ENCODE assay signal across 9 mouse cellular contexts in genomic region chr11:68417831-68418230, GRCm38 (mm10). TPM values are rescaled to one million over a fixed set of nuclear protein-coding genes. Genes with fewer than 3 reads are reported as not detected.
A peak's percentile ranks its signal among the peaks of the same experiment; 100 is the strongest.
DNase-seq lines count a peak whose midpoint lies in the region; ATAC-seq and TF ChIP-seq lines count a peak whose summit lies in the region.
"Had no signal": no experiment of that assay in that cellular context is flagged by ENCODE, and none has a peak within 500 bp of the region (broad histone marks: within the 10 kb centered on the region; RNA-seq: fewer than 3 reads in every experiment).

No protein-coding gene starts in this region.

- WGBS in forebrain, embryonic 14.5 days: 42% methylated on average over 9 of the region's 9 CpGs
- 44% methylated on average over 9 of the region's 9 CpGs for WGBS in forebrain, embryonic 12.5 days
- WGBS in midbrain, embryonic 14.5 days: 34% methylated on average over 9 of the region's 9 CpGs
- 41% methylated on average over 9 of the region's 9 CpGs for WGBS in midbrain, embryonic 15.5 days
- WGBS in thymus, adult 2 months: 3% methylated on average over 9 of the region's 9 CpGs
- WGBS in intestine, embryonic 16.5 days: 51% methylated on average over 9 of the region's 9 CpGs

- peak; percentile 97 for TF ChIP-seq CTCF in thymus, adult 2 months (IDR thresholded peaks at IDR 0.05; ENCODE audit: borderline replicate concordance, control insufficient read depth, extremely low read depth, insufficient read depth, low read length, poor library complexity)

- no peaks in the 10 kb centered on the region for H3K4me1 ChIP-seq in forebrain, embryonic 14.5 days (ENCODE audit: control insufficient read depth, insufficient read depth, low read length)
- H3K4me1 ChIP-seq in forebrain, embryonic 12.5 days: no peaks in the 10 kb centered on the region
- H3K4me1 ChIP-seq in midbrain, embryonic 14.5 days (ENCODE audit: control insufficient read depth, insufficient read depth, low read length): no peaks in the 10 kb centered on the region
- no peaks in the 10 kb centered on the region for H3K4me1 ChIP-seq in midbrain, embryonic 15.5 days
- peaks cover 4% of the 10 kb centered on the region for H3K4me1 ChIP-seq in thymus, adult 2 months (replicated peaks; ENCODE audit: control insufficient read depth, insufficient read depth, low read length)
- H3K4me1 ChIP-seq in intestine, embryonic 16.5 days (ENCODE audit: control insufficient read depth, insufficient read depth, low read length): no peaks in the 10 kb centered on the region
- H3K4me1 ChIP-seq: neural tube, embryonic 12.5 days had no signal

- H3K4me3 ChIP-seq in forebrain, embryonic 14.5 days (ENCODE audit: low read depth, low read length): no peak overlapping the region
- H3K4me3 ChIP-seq in forebrain, embryonic 12.5 days (replicated peaks): no peak overlapping the region
- H3K4me3 ChIP-seq in midbrain, embryonic 14.5 days (replicated peaks; ENCODE audit: low read depth, low read length): no peak overlapping the region
- H3K4me3 ChIP-seq in midbrain, embryonic 15.5 days: no peak overlapping the region
- no peak overlapping the region for H3K4me3 ChIP-seq in thymus, adult 2 months (ENCODE audit: control insufficient read depth, insufficient read depth, low read length)
- no peak overlapping the region for H3K4me3 ChIP-seq in intestine, embryonic 16.5 days (ENCODE audit: low read length)
- H3K4me3 ChIP-seq: neural tube, embryonic 12.5 days had no signal

- H3K9ac ChIP-seq in forebrain, embryonic 14.5 days (ENCODE audit: low read length): no peak overlapping the region
- H3K9ac ChIP-seq in forebrain, embryonic 12.5 days: no peak overlapping the region
- no peak overlapping the region for H3K9ac ChIP-seq in midbrain, embryonic 14.5 days (replicated peaks; ENCODE audit: low read length)
- H3K9ac ChIP-seq in midbrain, embryonic 15.5 days: no peak overlapping the region
- H3K9ac ChIP-seq in intestine, embryonic 16.5 days (ENCODE audit: low read depth, low read length): no peak overlapping the region
- H3K9ac ChIP-seq: neural tube, embryonic 12.5 days had no signal

- no peaks in the 10 kb centered on the region for H3K9me3 ChIP-seq in forebrain, embryonic 14.5 days (replicated peaks; ENCODE audit: control insufficient read depth, low read length)
- H3K9me3 ChIP-seq in forebrain, embryonic 12.5 days: 0 out of 2 replicates have a peak, but pooled peaks cover 3% of the 10 kb centered on the region
- peaks cover 5% of the 10 kb centered on the region for H3K9me3 ChIP-seq in midbrain, embryonic 14.5 days (ENCODE audit: control insufficient read depth, low read length)
- H3K9me3 ChIP-seq in midbrain, embryonic 15.5 days: 0 out of 2 replicates have a peak, but pooled peaks cover 3% of the 10 kb centered on the region
- no peaks in the 10 kb centered on the region for H3K9me3 ChIP-seq in intestine, embryonic 16.5 days (ENCODE audit: control insufficient read depth, low read length)

- H3K4me2 ChIP-seq in forebrain, embryonic 14.5 days (ENCODE audit: low read length): no peak overlapping the region
- no peak overlapping the region for H3K4me2 ChIP-seq in forebrain, embryonic 12.5 days
- no peak overlapping the region for H3K4me2 ChIP-seq in midbrain, embryonic 14.5 days (ENCODE audit: low read length)
- H3K4me2 ChIP-seq in midbrain, embryonic 15.5 days: no peak overlapping the region
- no peak overlapping the region for H3K4me2 ChIP-seq in intestine, embryonic 16.5 days (ENCODE audit: low read depth, low read length)
- H3K4me2 ChIP-seq: neural tube, embryonic 12.5 days had no signal

- peak; percentile 33 for DNase-seq in forebrain, embryonic 14.5 days (ENCODE audit: low spot score)
- peak; percentile 54 for DNase-seq in midbrain, embryonic 14.5 days
- peak; percentile 19 for DNase-seq in c-Kit-positive CD71-positive TER-119-positive erythroid progenitor cells, embryonic 14.5 days (ENCODE audit: low spot score)
- peak; percentile 52 for DNase-seq in lung, postnatal 14 days
- DNase-seq in thymus, adult 2 months: peak; percentile 80

- H3K27me3 ChIP-seq in forebrain, embryonic 14.5 days (replicated peaks; ENCODE audit: control insufficient read depth, insufficient read depth, low read length): no peaks in the 10 kb centered on the region
- H3K27me3 ChIP-seq in forebrain, embryonic 12.5 days: no peaks in the 10 kb centered on the region; the same call in 1 of the 2 replicates
- H3K27me3 ChIP-seq in midbrain, embryonic 14.5 days (ENCODE audit: control insufficient read depth, insufficient read depth, low read length): no peaks in the 10 kb centered on the region
- H3K27me3 ChIP-seq in midbrain, embryonic 15.5 days (replicated peaks): no peaks in the 10 kb centered on the region
- no peaks in the 10 kb centered on the region for H3K27me3 ChIP-seq in thymus, adult 2 months (ENCODE audit: control insufficient read depth, insufficient read depth, low read length)
- no peaks in the 10 kb centered on the region for H3K27me3 ChIP-seq in intestine, embryonic 16.5 days (replicated peaks; ENCODE audit: control insufficient read depth, insufficient read depth, low read length)
- H3K27me3 ChIP-seq: neural tube, embryonic 12.5 days had no signal

- TF ChIP-seq POLR2A in thymus, adult 2 months (IDR thresholded peaks at IDR 0.05; ENCODE audit: control insufficient read depth, extremely low read depth, insufficient read depth, low read length, poor library complexity): no peak

- no peak overlapping the region for H3K27ac ChIP-seq in forebrain, embryonic 14.5 days (ENCODE audit: low read depth, low read length)
- H3K27ac ChIP-seq in forebrain, embryonic 12.5 days: no peak overlapping the region
- no peak overlapping the region for H3K27ac ChIP-seq in midbrain, embryonic 14.5 days (replicated peaks; ENCODE audit: low read depth, low read length)
- H3K27ac ChIP-seq in midbrain, embryonic 15.5 days: no peak overlapping the region
- H3K27ac ChIP-seq in thymus, adult 2 months (ENCODE audit: control insufficient read depth, insufficient read depth, low read length): no peak overlapping the region
- H3K27ac ChIP-seq in intestine, embryonic 16.5 days (ENCODE audit: low read length): no peak overlapping the region
- H3K27ac ChIP-seq: neural tube, embryonic 12.5 days had no signal

- no peaks in the 10 kb centered on the region for H3K36me3 ChIP-seq in forebrain, embryonic 14.5 days (ENCODE audit: control insufficient read depth, insufficient read depth, low read length)
- H3K36me3 ChIP-seq in forebrain, embryonic 12.5 days (replicated peaks): no peaks in the 10 kb centered on the region
- no peaks in the 10 kb centered on the region for H3K36me3 ChIP-seq in midbrain, embryonic 14.5 days (ENCODE audit: control insufficient read depth, insufficient read depth, low read length)
- H3K36me3 ChIP-seq in midbrain, embryonic 15.5 days (replicated peaks): no peaks in the 10 kb centered on the region
- H3K36me3 ChIP-seq in thymus, adult 2 months (ENCODE audit: control insufficient read depth, insufficient read depth, low read length): no peaks in the 10 kb centered on the region
- H3K36me3 ChIP-seq in intestine, embryonic 16.5 days (ENCODE audit: control insufficient read depth, insufficient read depth, low read length): no peaks in the 10 kb centered on the region
- H3K36me3 ChIP-seq: neural tube, embryonic 12.5 days had no signal

- no peak for ATAC-seq in forebrain, embryonic 14.5 days
- no peak for ATAC-seq in forebrain, embryonic 12.5 days (ENCODE audit: low FRiP score)
- no peak for ATAC-seq in midbrain, embryonic 14.5 days (ENCODE audit: low FRiP score, low TSS enrichment)
- ATAC-seq in midbrain, embryonic 15.5 days (replicated peaks): no peak
- no peak for ATAC-seq in intestine, embryonic 16.5 days

RNA-seq across cellular contexts. Expression of gene Pik3r5, which starts 14.1 kb away (rescaled TPM):
- polyA plus RNA-seq in forebrain, embryonic 14.5 days (2014; fragmentation: Nextera tagmentation; extraction: Ambion mirVana): 0.11 and 0.20 TPM in 2 replicates
- polyA plus RNA-seq in forebrain, embryonic 12.5 days (2016; fragmentation: Nextera tagmentation; extraction: Ambion mirVana): 0.24 and 0.29 TPM in 2 replicates
- polyA plus RNA-seq in midbrain, embryonic 14.5 days (2014; fragmentation: Nextera tagmentation; extraction: Ambion mirVana): 0.04 and 0.54 TPM in 2 replicates
- 0.10 and 0.43 TPM in 2 replicates for polyA plus RNA-seq in midbrain, embryonic 15.5 days (2015; fragmentation: Nextera tagmentation; extraction: Ambion mirVana)
- 105 and 108 TPM in 2 replicates for polyA plus RNA-seq in thymus, adult 2 months (2012; rRNA removed)
- 0.54 and 0.65 TPM in 2 replicates for polyA plus RNA-seq in intestine, embryonic 16.5 days (2015; fragmentation: Nextera tagmentation; extraction: Ambion mirVana)

RNA-seq across cellular contexts. Expression of gene Ntn1, which starts 17.2 kb away (rescaled TPM):
- 3.5 TPM in 2 replicates for polyA plus RNA-seq in forebrain, embryonic 14.5 days (2014; fragmentation: Nextera tagmentation; extraction: Ambion mirVana)
- 14.2 and 18.1 TPM in 2 replicates for polyA plus RNA-seq in forebrain, embryonic 12.5 days (2016; fragmentation: Nextera tagmentation; extraction: Ambion mirVana)
- polyA plus RNA-seq in midbrain, embryonic 14.5 days (2014; fragmentation: Nextera tagmentation; extraction: Ambion mirVana): 8.4 and 12.3 TPM in 2 replicates
- polyA plus RNA-seq in midbrain, embryonic 15.5 days (2015; fragmentation: Nextera tagmentation; extraction: Ambion mirVana): 22.7 and 23.2 TPM in 2 replicates
- polyA plus RNA-seq in thymus, adult 2 months (2012; rRNA removed): 16.6 and 20.4 TPM in 2 replicates
- 5.6 and 6.2 TPM in 2 replicates for polyA plus RNA-seq in intestine, embryonic 16.5 days (2015; fragmentation: Nextera tagmentation; extraction: Ambion mirVana)

Comparison
In these comparisons a context has a peak if more than half of its experiments do, and no peak if none do; other contexts are left out.
1. DNase-seq: peak in every context shown above with its lines; median percentile 80 in thymus, adult 2 months; 54 in midbrain, embryonic 14.5 days; 52 in lung, postnatal 14 days; 33 in forebrain, embryonic 14.5 days; 19 in c-Kit-positive CD71-positive TER-119-positive erythroid progenitor cells, embryonic 14.5 days.
2. RNA of gene Pik3r5, which starts 14.1 kb away (polyA plus RNA-seq): 105 to 108 TPM in thymus, adult 2 months; 0.04 to 0.54 TPM in midbrain, embryonic 14.5 days, 0.54 to 0.65 TPM in intestine, embryonic 16.5 days, 0.10 to 0.43 TPM in midbrain, embryonic 15.5 days, 0.24 to 0.29 TPM in forebrain, embryonic 12.5 days and 0.11 to 0.20 TPM in forebrain, embryonic 14.5 days; every median in the first group is over 10 times any median in the second.